Mouse (Mus musculus) cerebellum, adult 2 months (tissue): ENCODE results near the gene Myh7b. TPM values are rescaled to one million over a fixed set of nuclear protein-coding genes. Genes with fewer than 3 reads are reported as not detected.

ENCODE experiments used
- DNase-seq, 2 experiments: peaks; one replicate each; pipeline ENCODE4 v3.0.0; 2021
- H3K27ac ChIP-seq: fragments of 200-500 bp; 2 replicates; pipeline ENCODE4 v1.5.1; 2012; ENCODE audit warnings: low read length, control low read depth, inconsistent platforms; ENCODE audit not compliant: insufficient read depth
- H3K27me3 ChIP-seq: fragments of 200-500 bp; 2 replicates; pipeline ENCODE4 v1.6.1; 2012; ENCODE audit warnings: inconsistent platforms, mild to moderate bottlenecking, low read length, moderate library complexity; ENCODE audit not compliant: control insufficient read depth, insufficient read depth
- H3K4me1 ChIP-seq: fragments of 200-500 bp; 2 replicates; pipeline ENCODE4 v1.6.1; 2011; ENCODE audit warnings: low read length; ENCODE audit not compliant: control insufficient read depth, insufficient read depth
- H3K4me3 ChIP-seq: fragments of 200-500 bp; replicated peaks from 2 replicates; pipeline ENCODE3; 2011; ENCODE audit warnings: mild to moderate bottlenecking, low read depth, low read length, control low read depth; ENCODE audit not compliant: insufficient read depth
- CTCF ChIP-seq: fragments of 200-500 bp; IDR thresholded peaks from 2 replicates; pipeline ENCODE4 v1.5.1; 2011; ENCODE audit warnings: low read depth, mild to moderate bottlenecking, control low read depth, low read length, moderate library complexity, borderline replicate concordance; ENCODE audit not compliant: insufficient read depth
- POLR2A ChIP-seq: fragments of 200-500 bp; IDR thresholded peaks from 2 replicates; pipeline ENCODE4 v1.6.1; 2011; ENCODE audit warnings: low read length, control low read depth, borderline replicate concordance; ENCODE audit not compliant: insufficient read depth
- WGBS: fragments of 180-500 bp; shearing (Covaris S2); methylation state at CpG from one replicate; pipeline ENCODE4 v1.1.7; 2018; 5-methylcytosine and 5-hydroxymethylcytosine counted together
- polyA plus RNA-seq: library from polyadenylated mRNA; depleted of rRNA; stranded (reverse); fragments of >200 nt; gene quantifications from 2 replicates; pipeline ENCODE4 v1.2.3, GENCODE M21; 2012

The Myh7b gene
- polyA plus RNA-seq, 1 experiment: 17.6 TPM

DNA sequence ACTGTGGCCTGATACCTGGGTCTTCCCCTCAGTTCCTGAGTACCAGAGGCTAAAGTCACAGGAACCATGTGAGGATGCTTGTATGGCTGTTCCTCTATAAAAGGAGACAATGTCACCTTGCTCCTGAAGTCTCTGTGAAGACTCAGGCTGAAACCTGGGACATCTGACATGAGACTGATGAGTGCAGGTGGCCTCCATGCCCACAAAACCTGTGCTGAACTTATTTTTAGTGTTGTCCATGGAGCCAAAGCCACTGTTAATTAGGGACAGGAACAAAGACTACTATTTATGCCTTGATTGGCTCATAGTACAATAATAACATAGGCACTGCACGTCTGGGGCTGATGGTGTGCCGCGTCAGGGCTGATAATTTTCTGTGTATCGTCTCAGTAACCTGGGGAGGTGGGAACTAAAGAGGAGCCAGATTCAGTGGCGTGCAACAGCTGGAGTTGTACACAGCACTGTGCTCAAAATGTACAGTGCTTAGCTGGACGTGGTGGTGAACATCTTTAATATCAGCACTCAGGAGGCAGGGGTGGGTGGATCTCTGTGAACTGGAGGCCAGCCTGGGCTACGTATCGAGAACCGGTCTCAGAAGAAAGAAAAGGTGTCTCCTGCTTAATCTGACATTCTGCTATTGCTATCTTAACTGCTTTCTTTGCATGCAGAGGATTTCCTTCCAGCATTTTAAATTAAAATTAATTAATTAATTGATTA, 980 bp downstream of the Myh7b start:
- WGBS: 93% methylated on average over 9 of the region's 9 CpGs
- peaks cover 4% of the 10 kb centered on the region; the same call in 1 of the 2 replicates for H3K4me1 ChIP-seq
- no peak for DNase-seq
- no peak for TF ChIP-seq POLR2A
- no peak overlapping the region for H3K27ac ChIP-seq
- no peaks in the 10 kb centered on the region for H3K27me3 ChIP-seq
- no peak overlapping the region for H3K4me3 ChIP-seq

GRCm38 (mm10) chr2:155613326-155613755, 2.3 kb downstream of the Myh7b start:
- 7% methylated on average over 20 of the region's 20 CpGs for WGBS
- H3K4me1 ChIP-seq: peaks cover 4% of the 10 kb centered on the region; the same call in 1 of the 2 replicates
- H3K27ac ChIP-seq: no peak overlapping the region; the same call in 1 of the 2 replicates
- TF ChIP-seq POLR2A (peak; percentile 85), CTCF (no peak)
- H3K27me3 ChIP-seq: no peaks in the 10 kb centered on the region
- DNase-seq: peak; percentile 78 to 79
- peak overlapping the region; percentile 62 for H3K4me3 ChIP-seq

DNA sequence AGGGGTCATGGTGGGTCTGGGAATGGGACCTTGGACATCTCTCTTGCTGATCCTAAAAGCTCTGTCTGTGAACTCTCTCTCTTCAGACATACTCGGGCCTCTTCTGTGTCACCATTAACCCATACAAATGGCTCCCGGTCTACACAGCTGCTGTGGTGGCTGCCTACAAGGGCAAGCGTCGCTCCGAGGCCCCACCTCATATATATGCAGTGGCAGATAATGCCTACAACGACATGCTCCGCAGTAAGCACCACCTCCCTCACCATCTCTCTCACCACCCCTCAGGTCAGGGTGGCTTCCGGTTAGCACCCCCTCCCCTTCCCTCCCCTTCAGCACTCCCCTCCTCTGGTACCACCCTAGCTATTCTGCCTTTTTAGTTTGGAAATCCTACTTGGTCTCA, 2.9 kb downstream of the Myh7b start:
- Histone ChIP-seq H3K27ac (no peak overlapping the region), H3K4me1 (peaks cover 4% of the 10 kb centered on the region; the same call in 1 of the 2 replicates), H3K27me3 (no peaks in the 10 kb centered on the region), H3K4me3 (no peak overlapping the region)
- no peak for DNase-seq
- WGBS: 85% methylated on average over 8 of the region's 8 CpGs
- TF ChIP-seq POLR2A: no peak
- TF ChIP-seq CTCF: no peak

DNA sequence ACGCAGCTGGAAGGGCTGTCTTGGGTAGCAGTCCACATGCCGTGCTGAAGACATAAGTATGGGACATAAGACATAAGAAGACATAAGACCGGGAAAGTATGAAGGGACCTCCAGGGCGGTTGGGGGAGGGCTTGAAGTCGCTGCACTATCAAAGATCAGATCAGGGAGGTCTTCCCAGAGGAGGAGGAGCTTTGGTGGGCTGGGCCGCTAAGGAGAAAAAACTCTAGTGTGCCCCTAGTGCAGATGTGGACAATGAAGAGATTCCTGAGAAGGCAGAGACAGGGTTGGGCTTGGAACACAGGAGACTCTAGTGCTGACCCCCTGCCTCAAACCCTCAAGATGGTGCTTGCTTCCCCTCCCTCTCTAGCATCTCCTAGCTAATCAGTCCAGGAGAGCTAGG, 6.0 kb downstream of the Myh7b start:
- H3K4me1 ChIP-seq: peaks cover 4% of the 10 kb centered on the region; the same call in 1 of the 2 replicates
- WGBS: 68% methylated on average over 6 of the region's 6 CpGs
- no peak for DNase-seq
- H3K27ac ChIP-seq: no peak overlapping the region
- no peak overlapping the region for H3K4me3 ChIP-seq
- no peak for TF ChIP-seq POLR2A
- no peak for TF ChIP-seq CTCF
- H3K27me3 ChIP-seq: no peaks in the 10 kb centered on the region

DNA sequence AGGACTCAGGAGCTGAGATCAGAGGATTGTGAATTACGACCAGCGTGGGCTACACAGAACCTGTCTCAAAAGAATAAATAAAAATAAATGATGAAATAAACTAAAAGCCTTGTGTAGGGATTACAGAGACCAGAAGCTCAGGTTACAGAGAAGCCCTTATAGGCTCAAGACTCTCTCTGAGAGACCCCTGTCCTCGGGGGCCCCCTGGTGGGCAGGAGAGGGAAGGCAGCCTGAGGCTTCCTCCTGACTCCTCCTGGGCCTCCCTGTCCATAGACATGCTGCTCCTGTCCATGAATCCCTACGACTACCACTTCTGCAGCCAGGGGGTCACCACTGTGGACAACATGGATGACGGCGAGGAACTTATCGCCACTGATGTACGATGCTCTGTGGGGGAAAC, 8.8 kb downstream of the Myh7b start:
- peak; percentile 84 to 90 for DNase-seq
- no peak overlapping the region for H3K27ac ChIP-seq
- no peaks in the 10 kb centered on the region for H3K27me3 ChIP-seq
- 21% methylated on average over 8 of the region's 8 CpGs for WGBS
- TF ChIP-seq POLR2A (no peak), CTCF (peak; percentile 85)
- H3K4me1 ChIP-seq: no peaks in the 10 kb centered on the region
- H3K4me3 ChIP-seq: no peak overlapping the region

DNA sequence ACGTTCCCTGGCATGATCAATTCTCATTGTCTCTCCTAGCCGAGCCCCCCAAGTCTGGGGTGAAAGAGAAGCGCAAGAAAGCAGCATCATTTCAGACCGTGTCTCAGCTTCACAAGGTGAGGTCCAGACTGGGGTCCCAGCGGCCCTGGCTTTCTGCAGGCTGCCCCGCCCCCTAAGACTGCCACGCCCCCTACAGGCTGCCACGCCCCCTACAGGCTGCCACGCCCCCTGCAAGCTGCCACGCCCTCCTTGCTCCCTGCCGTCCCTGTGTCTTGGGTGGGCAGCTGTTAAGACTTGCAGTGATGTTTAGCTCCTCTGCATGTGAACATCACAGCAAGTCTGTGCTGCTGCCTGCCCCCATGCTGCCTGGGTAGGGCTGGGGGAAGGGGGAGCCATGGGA, 11.6 kb downstream of the Myh7b start:
- WGBS: 34% methylated on average over 11 of the region's 11 CpGs
- no peak for DNase-seq
- TF ChIP-seq CTCF: no peak
- TF ChIP-seq POLR2A: no peak
- H3K27me3 ChIP-seq: no peaks in the 10 kb centered on the region
- H3K27ac ChIP-seq: no peak overlapping the region
- no peaks in the 10 kb centered on the region for H3K4me1 ChIP-seq
- no peak overlapping the region for H3K4me3 ChIP-seq

GRCm38 (mm10) chr2:155623996-155624395, 13.0 kb downstream of the Myh7b start:
- peaks cover 4% of the 10 kb centered on the region; the same call in 1 of the 2 replicates for H3K4me1 ChIP-seq
- 91% methylated on average over 6 of the region's 6 CpGs for WGBS
- H3K27me3 ChIP-seq: no peaks in the 10 kb centered on the region
- DNase-seq: no peak
- H3K4me3 ChIP-seq: no peak overlapping the region
- TF ChIP-seq CTCF: no peak
- TF ChIP-seq POLR2A: no peak
- H3K27ac ChIP-seq: no peak overlapping the region

GRCm38 (mm10) chr2:155624730-155625129, 13.7 kb downstream of the Myh7b start:
- 50% methylated on average over 10 of the region's 10 CpGs for WGBS
- peaks cover 8% of the 10 kb centered on the region for H3K4me1 ChIP-seq
- TF ChIP-seq CTCF (peak; percentile 69; the same call in 1 of the 2 replicates), POLR2A (no peak)
- H3K4me3 ChIP-seq: no peak overlapping the region
- no peak for DNase-seq
- no peak overlapping the region for H3K27ac ChIP-seq
- H3K27me3 ChIP-seq: no peaks in the 10 kb centered on the region
